Mouse (Mus musculus) adrenal gland, postnatal 10 days (tissue): ENCODE measurements around the gene Ttf1. TPM values are rescaled to one million over a fixed set of nuclear protein-coding genes. Genes with fewer than 3 reads are reported as not detected.

Experiments
- DNase-seq: peaks from one replicate; pipeline ENCODE4 v3.0.0; 2021; ENCODE audit warnings: mixed read lengths
- long read RNA-seq, 2 experiments: library from polyadenylated mRNA; stranded (forward); transcript quantifications; one replicate each; pipeline ENCODE4 v2.0.0; 2021
- total RNA-seq, 2 experiments: library from RNA; stranded (reverse); gene quantifications; 2 replicates each; pipeline ENCODE4 v1.2.3; 2021

Gene Ttf1
- 10 to 100 TPM in 1 of 2 experiments, 1 to 10 TPM in 1; 9.8 to 13.3 TPM for total RNA-seq
- long read RNA-seq, experiment 1, partial matches to known transcripts, result 2 of 4 reads
- long read RNA-seq, experiment 1, other reads (novel, unspliced or antisense), result 2 of 4 reads
- long read RNA-seq, experiment 2, partial matches to known transcripts, result 1 of 2 reads
- long read RNA-seq, experiment 2, other reads (novel, unspliced or antisense), result 1 of 2 reads

DNA sequence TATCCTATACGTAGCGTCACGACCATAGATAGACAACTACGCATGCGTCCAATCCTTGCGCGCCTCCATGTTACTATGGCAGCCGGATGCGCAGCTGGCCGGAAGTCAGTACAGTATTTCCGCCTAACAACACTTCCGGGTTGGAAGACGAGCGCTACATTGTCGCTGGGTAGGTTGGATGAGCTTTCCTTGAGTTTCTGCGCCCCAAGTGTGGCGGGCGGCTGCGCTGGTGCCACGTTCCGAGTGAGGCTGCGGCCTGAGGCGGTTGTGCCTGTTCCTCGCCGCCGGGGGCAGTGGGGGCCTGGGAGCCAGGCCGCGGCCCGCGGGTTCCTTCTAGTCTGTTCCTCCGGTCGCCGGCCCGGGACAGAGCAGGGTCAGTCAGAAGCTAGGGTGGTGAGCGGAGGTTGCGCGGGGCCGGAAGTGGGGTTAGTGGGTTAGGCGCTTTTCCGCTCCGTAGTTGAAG is at the start of gene Ttf1:
Ttf1 (plus strand) TSS at position 128 of the 463 bp plus-strand sequence.
- peak; percentile 90 for DNase-seq

DNA sequence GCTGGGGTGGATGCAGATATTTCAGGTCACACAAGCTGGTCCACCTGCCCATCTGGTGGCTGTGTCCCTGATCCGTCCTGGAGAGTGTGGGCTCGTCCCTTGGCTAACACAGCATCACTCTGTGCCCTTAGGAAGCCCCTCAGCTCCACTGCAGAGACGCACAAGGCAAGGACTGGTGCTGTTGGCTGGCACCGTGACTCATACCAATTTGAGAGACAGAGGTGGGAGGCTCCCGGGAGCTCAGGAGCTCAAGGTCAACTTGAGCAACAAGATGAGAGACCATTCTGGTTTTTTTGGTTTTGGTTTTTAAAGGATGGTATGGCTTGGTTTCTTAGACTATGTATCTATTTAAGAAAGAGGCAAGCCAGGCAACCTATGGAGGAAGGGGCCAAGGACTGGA is 47.5 kb upstream of the Ttf1 start:
- peak; percentile 32 for DNase-seq

DNA sequence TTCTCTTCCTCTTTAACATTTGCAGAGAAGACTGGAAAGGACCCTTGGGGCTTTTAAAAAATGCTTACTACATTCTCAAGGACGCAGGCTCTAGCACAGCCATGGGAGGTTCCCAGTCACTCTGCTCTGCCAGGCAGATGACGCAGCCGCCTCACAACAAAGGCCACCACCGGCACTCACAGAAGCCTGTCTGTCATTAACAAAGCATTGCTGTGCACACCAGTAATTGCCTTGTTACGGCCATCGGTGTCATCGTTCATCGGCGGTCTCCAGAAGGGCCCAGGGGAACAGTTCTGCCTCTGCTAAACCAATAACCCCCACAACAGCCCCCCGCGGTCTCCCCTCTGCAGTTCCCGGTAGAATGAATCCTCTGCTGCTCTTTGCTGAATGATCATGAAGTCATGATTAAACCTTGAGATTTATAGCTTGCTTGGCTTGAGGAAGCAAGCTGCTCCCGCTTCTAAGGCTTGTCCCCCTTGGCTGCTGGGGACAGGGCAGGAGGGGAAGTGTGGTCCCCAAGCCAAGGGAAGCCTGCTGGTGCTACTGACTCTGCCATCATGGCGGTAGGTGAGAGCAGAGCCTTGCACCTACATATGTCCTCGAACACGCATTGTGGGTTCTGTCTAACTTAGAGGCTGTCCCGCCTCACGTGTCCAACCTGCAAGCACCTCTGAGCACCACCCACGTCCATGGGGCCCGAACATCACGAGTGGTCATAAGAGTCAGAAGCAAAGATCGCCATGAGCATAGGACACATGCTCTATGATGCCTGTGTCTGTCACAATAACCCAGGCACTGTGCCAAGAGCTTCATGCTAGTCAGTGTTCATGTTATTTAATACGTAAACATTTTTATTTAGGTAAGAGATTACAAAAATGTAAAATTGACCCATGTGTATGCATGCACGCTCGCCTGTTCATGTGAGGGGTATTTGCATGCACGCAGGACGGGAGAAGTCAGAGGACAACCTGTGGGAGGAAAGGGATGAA is 43.2 kb upstream of the Ttf1 start:
- peak; percentile 71 for DNase-seq

GRCm38 (mm10) chr2:29018680-29019079 is 41.4 kb upstream of the Ttf1 start:
- no peak for DNase-seq

GRCm38 (mm10) chr2:29021025-29021424 is 39.0 kb upstream of the Ttf1 start:
- DNase-seq, result peak; percentile 38

- peak; percentile 64 for DNase-seq
Observed at GRCm38 (mm10) chr2:29023001-29023400, 37.1 kb upstream of the Ttf1 start.

DNA sequence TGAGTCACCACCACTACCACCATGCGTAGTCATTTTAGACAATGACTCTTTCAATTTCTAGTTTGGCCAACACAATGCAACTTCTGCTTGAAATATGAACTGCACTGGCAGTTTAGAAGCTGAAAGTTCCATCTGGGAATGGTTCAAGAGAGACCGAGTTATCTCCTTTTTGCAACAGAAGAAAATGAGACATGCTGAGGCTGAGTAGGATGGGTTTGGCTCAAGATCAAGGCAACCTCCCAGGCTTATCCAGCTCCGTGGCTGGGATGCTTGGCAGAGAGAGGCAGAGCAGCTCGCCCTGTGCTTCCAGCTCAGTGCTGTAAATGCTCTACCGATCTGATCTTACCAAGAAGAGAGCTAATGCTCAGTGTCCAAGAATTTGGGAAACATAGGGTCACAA is 34.8 kb upstream of the Ttf1 start:
- peak; percentile 61 for DNase-seq

- peak; percentile 35 for DNase-seq
Observed at GRCm38 (mm10) chr2:29030048-29030734, 29.9 kb upstream of the Ttf1 start.

DNA sequence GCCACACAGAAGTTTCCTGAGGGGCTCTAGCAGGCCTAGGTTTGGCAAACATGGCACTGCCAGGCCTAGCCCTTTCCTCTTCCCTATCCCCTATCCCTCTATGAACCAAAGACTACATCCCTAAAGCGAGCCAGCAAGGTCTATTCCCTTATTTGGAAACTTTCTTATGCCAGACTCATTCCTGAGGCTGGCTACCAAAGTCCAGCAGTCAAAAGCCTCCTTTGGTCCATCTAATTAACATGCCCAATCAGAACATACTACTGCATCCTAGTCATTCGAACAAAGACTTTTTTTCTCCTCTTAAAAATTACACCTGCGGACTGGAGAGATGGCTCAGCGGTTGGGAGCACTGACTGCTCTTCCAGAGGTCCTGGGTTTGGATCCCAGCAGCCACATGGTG is 28.1 kb upstream of the Ttf1 start:
- DNase-seq, result no peak

DNA sequence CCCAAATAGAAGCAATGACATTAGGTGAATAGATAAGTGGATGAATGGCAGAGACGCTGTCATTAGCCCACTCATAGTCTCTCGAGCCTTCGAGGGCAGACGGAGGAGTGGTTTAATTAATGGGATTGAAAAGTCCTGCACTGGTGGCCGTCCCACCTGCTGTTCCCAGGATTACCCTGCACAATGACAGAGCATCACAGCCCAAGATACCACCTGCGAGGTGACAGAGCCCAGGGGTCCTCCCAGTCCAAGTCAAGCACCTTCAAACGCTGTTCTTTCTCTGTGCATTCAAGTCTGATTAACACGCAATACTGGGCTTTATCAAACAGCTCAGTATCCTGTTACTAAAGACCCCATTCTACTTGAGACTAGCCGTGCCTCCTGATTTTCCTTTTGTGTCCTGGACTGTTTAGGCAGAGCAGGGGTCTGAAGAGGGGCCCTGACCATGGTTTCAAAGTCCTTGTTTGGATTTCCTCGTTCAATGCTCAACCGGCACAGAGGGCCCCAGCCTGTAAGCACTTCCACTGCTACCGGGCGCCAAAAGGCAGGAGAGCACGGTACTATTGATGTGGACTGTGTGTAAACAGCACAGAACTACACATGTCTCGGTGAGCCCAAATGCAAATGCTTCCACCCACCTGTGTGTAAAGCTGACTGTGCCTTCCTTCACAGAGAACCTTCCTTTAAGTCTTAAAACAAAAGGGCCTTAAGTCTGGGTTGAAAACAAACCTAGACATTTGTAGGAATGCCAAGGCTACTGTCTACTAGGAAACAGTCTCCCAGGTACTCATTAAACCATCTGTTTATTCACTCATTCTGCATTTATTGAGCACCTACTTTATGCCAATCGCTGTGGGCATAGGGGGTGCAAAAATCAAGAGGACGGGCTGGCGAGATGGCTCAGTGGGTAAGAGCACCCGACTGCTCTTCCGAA is 25.3 kb upstream of the Ttf1 start:
- DNase-seq, result no peak

GRCm38 (mm10) chr2:29035698-29036097 is 24.4 kb upstream of the Ttf1 start:
- no peak for DNase-seq

GRCm38 (mm10) chr2:29039741-29040140 is 20.3 kb upstream of the Ttf1 start:
- DNase-seq, result no peak

DNA sequence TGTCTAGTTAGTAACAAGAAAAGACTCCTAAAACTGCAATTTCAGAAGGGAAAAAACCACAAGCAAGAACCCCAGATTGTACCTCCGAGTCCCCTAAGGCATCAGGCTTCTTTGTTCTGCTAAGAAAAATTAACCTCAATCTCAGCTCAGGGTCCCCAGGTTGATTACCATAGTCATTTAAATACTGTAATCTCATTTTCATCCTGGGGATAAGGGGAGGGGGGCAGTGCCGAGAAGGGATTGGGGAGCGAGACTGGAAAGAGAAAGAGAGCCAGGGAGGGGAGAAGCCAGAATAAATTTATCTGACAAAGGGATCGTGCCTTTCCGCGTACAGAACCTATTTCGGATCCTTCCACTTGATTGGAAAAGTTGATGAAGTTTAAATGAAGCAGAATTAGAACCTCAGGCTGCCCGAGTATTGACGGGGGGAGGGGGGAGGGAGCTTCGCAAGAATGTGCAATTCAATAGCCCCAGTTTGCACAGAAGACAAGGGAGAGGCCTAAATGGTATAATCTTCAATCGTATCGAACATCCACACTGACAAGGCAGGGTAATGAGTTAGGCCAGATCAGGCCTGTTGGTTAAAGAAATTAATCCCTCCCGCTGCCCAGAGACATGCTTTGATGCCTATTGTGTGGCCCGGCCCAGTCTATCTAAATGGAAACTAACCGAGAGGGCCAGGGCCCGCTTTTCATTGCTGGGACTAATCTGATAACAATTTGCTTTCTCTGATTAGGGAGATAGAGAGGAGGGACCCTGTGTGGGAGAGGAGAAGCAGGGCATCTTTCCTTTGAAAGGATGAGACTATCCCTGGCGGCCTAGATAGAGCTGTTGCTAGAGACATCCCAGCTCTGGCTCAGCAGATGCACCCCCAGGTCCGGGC is 19.2 kb upstream of the Ttf1 start:
- DNase-seq, result no peak

- no peak for DNase-seq
Observed at GRCm38 (mm10) chr2:29041477-29041768, 18.6 kb upstream of the Ttf1 start.

DNA sequence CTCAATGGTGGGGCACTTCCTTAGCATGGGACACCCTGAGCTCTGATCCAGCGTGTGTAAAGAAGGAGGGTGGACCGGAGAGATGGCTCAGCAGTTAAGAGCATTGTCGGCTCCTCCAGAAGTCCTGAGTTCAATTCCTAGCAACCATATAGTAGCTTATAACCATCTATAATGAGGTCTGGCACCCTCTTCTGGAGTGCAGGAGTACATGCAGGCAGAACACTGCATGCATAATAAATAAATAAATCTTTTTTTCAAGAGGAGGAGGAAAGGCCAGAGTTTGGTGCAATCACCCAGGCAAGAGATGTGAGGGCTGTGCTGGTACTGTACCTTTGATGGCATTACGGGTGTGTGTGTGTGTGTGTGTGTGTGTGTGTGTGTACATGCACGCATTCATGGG is 17.9 kb upstream of the Ttf1 start:
- no peak for DNase-seq

DNA sequence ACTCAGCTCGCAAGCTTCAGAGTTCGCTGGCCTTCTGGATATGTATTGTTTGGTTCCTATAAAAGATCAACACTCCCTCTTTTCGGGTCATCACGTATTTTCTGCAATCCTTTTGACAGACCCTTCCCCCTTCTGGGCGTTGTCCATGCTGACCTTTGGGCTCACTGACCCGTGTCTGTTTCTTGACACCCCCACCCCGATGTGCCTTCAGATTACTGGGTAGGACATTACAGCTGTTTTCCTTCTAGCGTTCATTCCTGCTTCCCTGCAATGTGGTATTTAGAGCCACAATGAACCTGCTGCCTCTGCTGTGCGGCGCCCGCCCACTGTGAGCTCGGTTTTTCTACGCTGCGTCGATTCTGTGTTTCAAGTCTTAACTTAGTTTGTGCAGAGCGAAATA is 13.9 kb upstream of the Ttf1 start:
- DNase-seq, result no peak

GRCm38 (mm10) chr2:29051932-29052331 is 8.1 kb upstream of the Ttf1 start:
- DNase-seq, result no peak

DNA sequence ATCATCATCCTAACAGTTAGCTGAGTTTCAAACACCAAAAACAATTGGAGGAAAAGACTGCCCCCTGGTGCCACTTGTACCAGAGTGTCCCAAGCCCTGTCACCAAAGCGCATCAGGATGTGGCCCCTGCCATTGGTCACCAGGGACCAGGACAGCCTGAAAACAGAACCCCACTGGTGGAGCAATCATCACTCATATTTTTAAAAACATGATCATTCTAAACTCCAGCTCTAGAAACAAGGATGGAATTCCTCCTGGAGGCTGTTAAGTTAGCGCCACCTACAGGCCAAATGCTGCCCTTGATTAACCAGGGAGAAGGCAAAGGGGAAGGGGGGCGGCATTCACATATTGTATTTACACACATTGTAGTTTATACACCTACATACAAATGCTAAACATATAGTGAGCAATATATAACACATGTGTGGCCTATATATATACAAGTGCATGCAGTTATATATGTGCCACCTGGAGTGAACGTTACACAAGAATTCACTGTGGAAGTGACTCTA is 7.1 kb upstream of the Ttf1 start:
- peak; percentile 74 for DNase-seq

GRCm38 (mm10) chr2:29053802-29054544 is 6.1 kb upstream of the Ttf1 start:
- peak; percentile 71 for DNase-seq

DNA sequence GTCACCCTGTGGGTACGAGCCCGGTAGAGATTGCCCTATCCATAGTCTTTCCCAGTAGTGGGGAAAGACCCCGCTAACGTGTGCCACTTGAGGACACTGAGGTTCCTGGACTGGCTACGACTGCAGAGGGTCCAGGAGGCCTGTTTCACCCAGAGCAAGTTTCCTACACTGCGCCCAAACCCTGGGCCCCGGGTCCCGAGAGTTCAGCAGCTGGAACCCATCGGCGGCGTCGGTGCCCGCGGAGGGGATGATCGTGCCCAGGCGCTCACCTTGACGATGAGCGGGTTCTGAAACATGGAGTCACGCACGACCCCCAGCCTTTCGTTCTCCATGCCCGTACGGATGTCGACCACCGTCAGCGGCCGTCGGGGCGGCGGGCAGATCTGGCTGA is 5.5 kb upstream of the Ttf1 start:
- DNase-seq, result peak; percentile 10
